Mouse (Mus musculus) hindbrain, postnatal 0 days (tissue): ENCODE data around the gene Cdh26. TPM values are rescaled to one million over a fixed set of nuclear protein-coding genes. Genes with fewer than 3 reads are reported as not detected.

ENCODE experiments used
- ATAC-seq: fragments of 200-750 bp; cut with Nextera tagmentation; 2 replicates; pipeline ENCODE4 v1.8.0; 2017; ENCODE audit warnings: mild to moderate bottlenecking, moderate TSS enrichment, moderate library complexity
- DNase-seq: peaks from one replicate; pipeline ENCODE4 v3.0.0-alpha.2; 2015; ENCODE audit warnings: low spot score
- H3K27ac ChIP-seq: fragments of 300-500 bp; sonication (generic); 2 replicates; pipeline ENCODE4 v1.5.1; 2014; ENCODE audit warnings: mild to moderate bottlenecking
- H3K27me3 ChIP-seq: fragments of 300-500 bp; sonication (generic); 2 replicates; pipeline ENCODE4 v1.6.1; 2014; ENCODE audit warnings: low read length, mixed read lengths; ENCODE audit not compliant: insufficient read depth
- H3K36me3 ChIP-seq: fragments of 300-500 bp; sonication (generic); 2 replicates; pipeline ENCODE4 v1.6.1; 2014; ENCODE audit warnings: low read length, mixed read lengths; ENCODE audit not compliant: insufficient read depth
- H3K4me1 ChIP-seq: fragments of 300-500 bp; sonication (generic); 2 replicates; pipeline ENCODE4 v1.6.1; 2014; ENCODE audit warnings: antibody characterized with exemption, low read length, mixed read lengths; ENCODE audit not compliant: insufficient read depth
- H3K4me2 ChIP-seq: fragments of 300-500 bp; sonication (generic); 2 replicates; pipeline ENCODE4 v1.6.1; 2014; ENCODE audit warnings: low read depth, mild to moderate bottlenecking, low read length, moderate library complexity, mixed read lengths
- H3K4me3 ChIP-seq: fragments of 300-500 bp; sonication (generic); 2 replicates; pipeline ENCODE4 v1.5.1; 2014; ENCODE audit warnings: low read length
- H3K9ac ChIP-seq: fragments of 300-500 bp; sonication (generic); replicated peaks from 2 replicates; pipeline ENCODE4 v1.6.1; 2014; ENCODE audit warnings: mild to moderate bottlenecking, low read length, moderate library complexity, mixed read lengths
- H3K9me3 ChIP-seq: fragments of 300-500 bp; sonication (generic); 2 replicates; pipeline ENCODE4 v1.6.1; 2016; ENCODE audit warnings: low read length, mixed read lengths
- CTCF ChIP-seq: IDR thresholded peaks from 2 replicates; pipeline ENCODE4 v1.5.1; 2016; ENCODE audit warnings: antibody characterized with exemption, control low read depth, low read depth
- WGBS: fragments of 180-500 bp; shearing (Covaris S2); extraction: QIAGEN DNeasy Blood & Tissue Kit; methylation state at CpG from one replicate; pipeline ENCODE4 v1.1.7; 2014; 5-methylcytosine and 5-hydroxymethylcytosine counted together
- polyA plus RNA-seq: library from polyadenylated mRNA; unstranded; fragments of >200 nt; fragmentation: Nextera tagmentation; extraction: Ambion mirVana; gene quantifications from 2 replicates; pipeline ENCODE4 v1.2.1, GENCODE M21; 2015
- total RNA-seq: library from RNA; depleted of rRNA; stranded (reverse); fragments of >200 nt; gene quantifications from 2 replicates; pipeline ENCODE4 v1.2.3, GENCODE M21; 2014

Cdh26 gene
- total and polyA plus RNA-seq, 2 experiments from 2014 or later = 0.38 to 0.42 TPM

- H3K9me3 ChIP-seq = no peaks in the 10 kb centered on the region
- ATAC-seq (peak; percentile 38; the same call in 1 of the 2 replicates), DNase-seq (peak; percentile 72)
- no peak for TF ChIP-seq CTCF
- 23% methylated on average over 17 of the region's 17 CpGs for WGBS
- peak overlapping the region; percentile 21; the same call in 1 of the 2 replicates for H3K4me2 ChIP-seq
- H3K36me3 ChIP-seq = no peaks in the 10 kb centered on the region
- no peak overlapping the region for H3K4me3 ChIP-seq
- no peaks in the 10 kb centered on the region for H3K27me3 ChIP-seq
- no peak overlapping the region for H3K9ac ChIP-seq
- 0 out of 2 replicates have a peak, but pooled peaks cover 4% of the 10 kb centered on the region for H3K4me1 ChIP-seq
- H3K27ac ChIP-seq = peak overlapping the region; percentile 5; the same call in 1 of the 2 replicates
Measured at GRCm38 (mm10) chr2:178454664-178455516, 24.6 kb downstream of the Cdh26 start.

- Histone ChIP-seq H3K36me3 (no peaks in the 10 kb centered on the region), H3K4me2 (no peak overlapping the region), H3K4me1 (0 out of 2 replicates have a peak, but pooled peaks cover 4% of the 10 kb centered on the region), H3K27ac (no peak overlapping the region), H3K4me3 (no peak overlapping the region), H3K27me3 (no peaks in the 10 kb centered on the region), H3K9ac (no peak overlapping the region), H3K9me3 (no peaks in the 10 kb centered on the region)
- 94% methylated on average over 6 of the region's 6 CpGs for WGBS
- DNase-seq (no peak), ATAC-seq (no peak)
- TF ChIP-seq CTCF = no peak
Measured at GRCm38 (mm10) chr2:178457414-178457813, 27.1 kb downstream of the Cdh26 start.

- H3K4me2 ChIP-seq = no peak overlapping the region
- H3K9ac ChIP-seq = no peak overlapping the region
- no peak overlapping the region for H3K27ac ChIP-seq
- TF ChIP-seq CTCF = no peak
- no peak for ATAC-seq
- no peaks in the 10 kb centered on the region for H3K36me3 ChIP-seq
- H3K4me3 ChIP-seq = no peak overlapping the region
- H3K27me3 ChIP-seq = no peaks in the 10 kb centered on the region
- no peak for DNase-seq
- H3K9me3 ChIP-seq = no peaks in the 10 kb centered on the region
- 54% methylated on average over 5 of the region's 5 CpGs for WGBS
- 0 out of 2 replicates have a peak, but pooled peaks cover 4% of the 10 kb centered on the region for H3K4me1 ChIP-seq
Measured at GRCm38 (mm10) chr2:178460353-178460752, 30.0 kb downstream of the Cdh26 start.

- no peak for ATAC-seq
Measured at GRCm38 (mm10) chr2:178471546-178472480, 41.5 kb downstream of the Cdh26 start.

GRCm38 (mm10) chr2:178473916-178474315, 43.6 kb downstream of the Cdh26 start:
- DNase-seq (no peak), ATAC-seq (peak; percentile 46; the same call in 1 of the 2 replicates)
- no peak overlapping the region for H3K4me3 ChIP-seq
- H3K9ac ChIP-seq = no peak overlapping the region
- no peak for TF ChIP-seq CTCF
- H3K4me1 ChIP-seq = no peaks in the 10 kb centered on the region
- H3K4me2 ChIP-seq = no peak overlapping the region
- no peaks in the 10 kb centered on the region for H3K27me3 ChIP-seq
- no peaks in the 10 kb centered on the region for H3K36me3 ChIP-seq
- H3K9me3 ChIP-seq = no peaks in the 10 kb centered on the region
- WGBS = 54% methylated on average over 10 of the region's 10 CpGs
- H3K27ac ChIP-seq = no peak overlapping the region

More at GRCm38 (mm10) chr2:178471546-178472480, 41.5 kb downstream of the Cdh26 start:
- H3K27me3 ChIP-seq = no peaks in the 10 kb centered on the region
- no peak overlapping the region for H3K9ac ChIP-seq
- TF ChIP-seq CTCF = no peak
- WGBS = 66% methylated on average over 17 of the region's 17 CpGs
- no peak for DNase-seq
- H3K9me3 ChIP-seq = no peaks in the 10 kb centered on the region
- H3K36me3 ChIP-seq = no peaks in the 10 kb centered on the region
- H3K4me1 ChIP-seq = no peaks in the 10 kb centered on the region
- H3K4me3 ChIP-seq = no peak overlapping the region
- H3K4me2 ChIP-seq = no peak overlapping the region
- H3K27ac ChIP-seq = no peak overlapping the region

GRCm38 (mm10) chr2:178477228-178477627, 46.9 kb downstream of the Cdh26 start:
- ATAC-seq (no peak), DNase-seq (no peak)
- Histone ChIP-seq H3K4me3 (no peak overlapping the region), H3K9me3 (no peaks in the 10 kb centered on the region), H3K4me2 (no peak overlapping the region), H3K9ac (no peak overlapping the region), H3K4me1 (no peaks in the 10 kb centered on the region), H3K27ac (no peak overlapping the region), H3K27me3 (no peaks in the 10 kb centered on the region), H3K36me3 (no peaks in the 10 kb centered on the region)
- TF ChIP-seq CTCF = no peak
- 65% methylated on average over 2 of the region's 2 CpGs for WGBS
